Mouse (Mus musculus) forebrain, embryonic 10.5 days (tissue): Measurements from ENCODE around the gene Mcat. TPM values are rescaled to one million over a fixed set of nuclear protein-coding genes. Genes with fewer than 3 reads are reported as not detected.
"Not testable (repeated sequence)": the region's sequence is repeated elsewhere in the genome, so short reads cannot be mapped to it uniquely, and the experiment has no call there.

Experiments
- DNase-seq: peaks from one replicate; pipeline ENCODE4 v3.0.0-alpha.2; 2017; ENCODE audit warnings: low spot score; ENCODE audit errors: extremely low spot score
- H3K27ac ChIP-seq: fragments of 300-500 bp; sonication (generic); 2 replicates; pipeline ENCODE4 v1.5.1; 2016; ENCODE audit warnings: mild to moderate bottlenecking
- H3K27me3 ChIP-seq: fragments of 300-500 bp; sonication (generic); 2 replicates; pipeline ENCODE4 v1.6.1; 2016; ENCODE audit warnings: mild to moderate bottlenecking; ENCODE audit not compliant: poor library complexity, severe bottlenecking
- H3K36me3 ChIP-seq: fragments of 300-500 bp; sonication (generic); replicated peaks from 2 replicates; pipeline ENCODE4 v1.6.1; 2016; ENCODE audit warnings: mild to moderate bottlenecking, moderate library complexity
- H3K4me1 ChIP-seq: fragments of 300-500 bp; sonication (generic); 2 replicates; pipeline ENCODE4 v1.6.1; 2016
- H3K4me3 ChIP-seq: fragments of 300-500 bp; sonication (generic); 2 replicates; pipeline ENCODE4 v1.5.1; 2016; ENCODE audit warnings: mild to moderate bottlenecking, moderate library complexity
- H3K9me3 ChIP-seq: fragments of 300-500 bp; sonication (generic); 2 replicates; pipeline ENCODE4 v1.6.1; 2016; ENCODE audit warnings: mild to moderate bottlenecking, moderate library complexity
- WGBS: fragments of 180-500 bp; shearing (Covaris S2); methylation state at CpG from one replicate; pipeline ENCODE4 v1.1.7; 2016; 5-methylcytosine and 5-hydroxymethylcytosine counted together
- microRNA-seq: library from miRNA; unstranded; fragments of <30 nt; microRNA quantifications from one replicate; pipeline ENCODE4, GENCODE M21; 2017
- polyA plus RNA-seq: library from polyadenylated mRNA; unstranded; fragments of >200 nt; fragmentation: Nextera tagmentation; extraction: Ambion mirVana; gene quantifications from 2 replicates; pipeline ENCODE4 v1.2.1, GENCODE M21; 2016

Gene Mcat
- polyA plus RNA-seq, 1 experiment from 2014 or later: 48.3 TPM

DNA sequence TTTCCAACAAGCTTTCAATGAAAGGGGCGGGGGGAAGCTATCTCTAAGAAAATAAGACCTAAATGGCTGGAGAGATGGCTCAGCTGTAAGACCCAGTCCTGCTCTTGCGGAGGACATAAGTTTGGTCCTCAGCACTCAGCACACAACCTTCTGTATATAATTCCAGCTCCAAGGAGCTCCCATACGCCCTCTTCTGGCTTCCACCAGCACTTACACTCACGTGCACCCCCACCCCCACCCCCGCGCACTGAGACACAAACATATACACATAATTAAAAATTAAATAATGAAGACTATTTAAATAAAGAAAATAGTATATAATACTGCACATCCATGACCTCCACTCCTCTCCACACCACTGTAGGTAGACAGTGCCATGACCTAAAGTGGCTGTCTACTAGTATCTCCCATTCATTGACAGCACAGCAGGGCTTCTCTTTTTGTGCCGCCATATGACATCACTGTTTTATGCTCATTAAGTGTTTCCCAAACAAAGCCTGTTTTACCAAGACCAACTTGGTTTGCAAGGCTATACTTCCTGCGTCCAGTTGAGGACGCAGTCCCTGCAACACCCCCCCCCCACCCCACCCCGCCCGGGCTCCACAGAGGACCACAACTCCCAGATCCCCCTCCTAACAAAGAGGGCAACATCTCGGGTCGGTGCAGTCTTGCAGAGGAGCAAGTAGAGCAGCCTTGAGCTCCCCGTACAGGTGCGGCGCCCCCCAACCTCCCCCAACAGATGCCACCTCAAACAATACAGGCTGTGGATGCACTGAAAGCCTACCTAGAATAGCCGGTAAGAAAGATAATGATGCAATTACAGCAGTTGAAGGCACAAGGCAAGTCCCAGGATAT is 53.4 kb downstream of the Mcat start:
- peaks cover 5% of the 10 kb centered on the region for H3K36me3 ChIP-seq
- no peaks in the 10 kb centered on the region for H3K27me3 ChIP-seq
- DNase-seq: peak; percentile 25
- 25% methylated on average over 17 of the region's 17 CpGs for WGBS
- H3K4me1 ChIP-seq: peaks cover 14% of the 10 kb centered on the region
- no peaks in the 10 kb centered on the region for H3K9me3 ChIP-seq
- H3K27ac ChIP-seq: peak overlapping the region; percentile 87
- H3K4me3 ChIP-seq: peak overlapping the region; percentile 73

DNA sequence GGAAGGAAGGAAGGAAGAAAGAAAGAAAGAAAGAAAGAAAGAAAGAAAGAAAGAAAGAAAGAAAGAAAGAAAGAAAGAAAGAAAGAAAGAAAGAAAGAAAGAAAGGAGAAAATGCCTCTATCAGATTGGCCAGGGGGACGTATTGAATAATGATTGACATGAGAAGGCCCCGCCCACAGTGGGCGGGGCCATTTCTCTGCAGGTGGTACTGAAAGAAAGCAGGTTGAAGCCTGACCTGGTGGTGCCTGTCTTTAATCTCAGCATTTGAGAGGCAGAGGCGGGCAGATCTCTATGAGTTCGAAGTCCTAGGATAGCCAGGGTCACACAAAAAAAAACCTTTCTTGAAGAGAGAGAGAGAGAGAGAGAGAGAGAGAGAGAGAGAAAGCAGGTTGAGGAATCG is 62.1 kb downstream of the Mcat start:
- 80% methylated on average over 6 of the region's 6 CpGs for WGBS
- H3K36me3 ChIP-seq: peaks cover 82% of the 10 kb centered on the region
- not testable (repeated sequence) for DNase-seq, H3K4me3 ChIP-seq, H3K27me3 ChIP-seq, H3K27ac ChIP-seq, H3K4me1 ChIP-seq, H3K9me3 ChIP-seq

DNA sequence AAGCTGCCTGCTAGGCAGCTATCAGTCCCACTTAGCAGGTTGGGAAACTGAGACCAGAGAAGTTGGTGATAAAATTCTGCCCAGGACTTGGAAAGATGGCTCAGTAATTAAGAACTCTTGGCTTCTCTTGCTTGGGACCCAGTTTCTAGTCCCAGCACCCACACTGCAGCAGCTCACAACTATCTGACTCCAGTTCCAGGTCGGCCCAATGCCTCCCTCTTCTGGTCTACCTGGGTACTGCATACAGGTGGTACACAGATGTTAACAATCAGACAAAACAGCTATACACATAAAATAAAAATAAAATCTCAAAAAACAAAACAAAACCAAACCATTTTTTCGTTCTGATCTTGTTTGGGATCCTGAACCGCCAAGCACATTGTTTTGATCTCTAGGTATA is 63.2 kb downstream of the Mcat start:
- Histone ChIP-seq H3K4me3 (no peak overlapping the region), H3K27ac (no peak overlapping the region), H3K9me3 (no peaks in the 10 kb centered on the region), H3K4me1 (no peaks in the 10 kb centered on the region), H3K27me3 (no peaks in the 10 kb centered on the region), H3K36me3 (peaks cover 91% of the 10 kb centered on the region)
- no peak for DNase-seq
- WGBS: 61% methylated on average over 3 of the region's 3 CpGs

DNA sequence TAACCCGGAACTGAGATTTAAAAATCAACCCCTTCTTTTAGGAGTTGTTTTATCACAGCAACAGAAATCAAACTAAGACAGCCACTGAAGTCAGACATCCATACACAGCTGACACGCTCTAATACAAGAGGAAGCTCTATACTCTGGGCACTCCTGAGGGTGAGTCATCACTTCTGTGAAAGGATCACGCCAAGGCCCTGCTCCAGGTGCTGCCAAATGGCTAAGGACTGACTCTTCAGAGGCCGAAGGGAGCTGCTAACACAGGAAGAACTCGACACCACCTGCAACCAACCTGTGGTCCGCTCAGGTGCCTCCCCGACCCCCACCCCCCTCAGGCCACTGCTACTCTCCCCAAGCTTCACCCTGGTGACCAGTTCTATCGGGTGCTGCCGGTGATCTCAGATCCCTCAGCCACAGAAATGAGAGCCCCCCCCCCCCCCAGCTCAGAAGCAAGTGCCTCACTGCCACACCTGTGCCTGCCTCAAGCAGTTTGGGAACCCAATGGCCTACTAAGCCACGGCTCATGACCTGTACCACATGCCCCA is 64.3 kb downstream of the Mcat start:
- Histone ChIP-seq H3K9me3 (no peaks in the 10 kb centered on the region), H3K27ac (no peak overlapping the region), H3K27me3 (no peaks in the 10 kb centered on the region), H3K36me3 (peaks cover 91% of the 10 kb centered on the region), H3K4me1 (no peaks in the 10 kb centered on the region), H3K4me3 (no peak overlapping the region)
- 92% methylated on average over 10 of the region's 10 CpGs for WGBS
- no peak for DNase-seq

DNA sequence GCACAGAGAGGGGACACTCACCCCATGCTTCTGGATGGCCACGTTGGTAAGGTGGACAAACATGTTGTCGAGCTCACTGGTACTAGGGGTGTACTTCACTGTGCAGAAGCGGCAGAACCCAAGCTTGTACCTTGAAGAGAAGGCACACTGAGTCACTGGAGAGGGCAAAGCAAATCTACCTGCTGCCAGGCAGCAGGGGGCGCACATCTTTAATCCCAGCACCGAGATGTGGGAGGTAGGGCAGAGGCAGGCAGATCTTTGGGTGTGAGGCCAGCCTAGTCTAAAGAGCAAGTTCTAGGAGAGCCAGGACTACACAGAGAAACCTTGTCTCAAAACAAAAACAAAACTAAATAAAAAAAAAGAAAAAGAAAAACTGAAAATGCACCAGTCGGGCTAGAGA is 66.3 kb downstream of the Mcat start:
- Histone ChIP-seq H3K36me3 (peaks cover 92% of the 10 kb centered on the region), H3K9me3 (no peaks in the 10 kb centered on the region), H3K27me3 (no peaks in the 10 kb centered on the region), H3K4me3 (no peak overlapping the region), H3K27ac (no peak overlapping the region), H3K4me1 (no peaks in the 10 kb centered on the region)
- 92% methylated on average over 6 of the region's 6 CpGs for WGBS
- DNase-seq: no peak

Small RNAs within 50 kb of the gene (microRNA-seq; reads per million reads assigned to microRNA genes)
- gene Gm24575: not detected

Other genes with a start within 250 kb of the Mcat start
- 24.4 TPM in 2 replicates for gene Arfgap3, start 213.5 kb downstream of the Mcat start, polyA plus RNA-seq
- 55.4 and 57.8 TPM in 2 replicates for gene Pacsin2, start 99.2 kb downstream of the Mcat start, polyA plus RNA-seq
- gene Ttll1, start 52.9 kb downstream of the Mcat start, polyA plus RNA-seq: 33.3 and 33.7 TPM in 2 replicates
- gene Bik, start 36.9 kb downstream of the Mcat start, polyA plus RNA-seq: 2.1 and 2.3 TPM in 2 replicates
- 37.9 and 40.2 TPM in 2 replicates for gene Tspo, start 195 bp downstream of the Mcat start, polyA plus RNA-seq
- gene Ttll12, start 31.4 kb upstream of the Mcat start, polyA plus RNA-seq: 64.6 and 65.7 TPM in 2 replicates
- gene Scube1, start 161.2 kb upstream of the Mcat start, polyA plus RNA-seq: 58.7 and 68.0 TPM in 2 replicates
- 33.4 and 35.9 TPM in 2 replicates for gene Mpped1, start 215.7 kb upstream of the Mcat start, polyA plus RNA-seq